Mouse (Mus musculus) right cerebral cortex, postnatal 4 days (tissue): ENCODE measurements at regions not wholly inside any gene's neighbourhood (a gene's known extent, or its start where the extent isn't known, plus 50 kb on each side); places are given as distances from the start of the nearest gene placed in this dataset.
A peak's percentile ranks its signal among the peaks of the same experiment; 100 is the strongest.
"Not testable (repeated sequence)": the region's sequence is repeated elsewhere in the genome, so short reads cannot be mapped to it uniquely, and the experiment has no call there.

ENCODE experiments used
- DNase-seq: peaks from one replicate; pipeline ENCODE4 v3.0.0-alpha.2; 2022

- DNase-seq = no peak
Measured at GRCm38 (mm10) chr6:31134736-31135077, 175.8 kb upstream of the Klf14 start.

DNA sequence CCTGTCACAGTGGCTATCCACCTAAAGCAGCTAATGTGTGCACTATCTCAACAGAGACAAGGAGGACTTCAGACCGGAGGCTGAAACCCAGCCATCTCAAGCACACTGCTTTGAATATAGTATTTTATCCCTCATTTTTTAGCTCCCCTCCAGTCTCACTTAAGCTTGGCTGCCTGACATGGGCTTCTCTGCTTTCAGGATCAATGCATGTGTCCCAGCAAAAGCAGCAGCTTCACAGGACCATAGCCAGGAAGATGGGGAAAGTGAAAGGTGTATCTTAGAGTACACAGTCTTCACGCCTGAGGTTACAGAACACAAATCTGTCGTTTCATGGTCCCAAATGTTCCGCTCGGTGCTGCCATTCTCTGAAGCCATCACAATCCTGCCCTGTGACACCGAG, 176.7 kb upstream of the Klf14 start:
- no peak for DNase-seq

DNA sequence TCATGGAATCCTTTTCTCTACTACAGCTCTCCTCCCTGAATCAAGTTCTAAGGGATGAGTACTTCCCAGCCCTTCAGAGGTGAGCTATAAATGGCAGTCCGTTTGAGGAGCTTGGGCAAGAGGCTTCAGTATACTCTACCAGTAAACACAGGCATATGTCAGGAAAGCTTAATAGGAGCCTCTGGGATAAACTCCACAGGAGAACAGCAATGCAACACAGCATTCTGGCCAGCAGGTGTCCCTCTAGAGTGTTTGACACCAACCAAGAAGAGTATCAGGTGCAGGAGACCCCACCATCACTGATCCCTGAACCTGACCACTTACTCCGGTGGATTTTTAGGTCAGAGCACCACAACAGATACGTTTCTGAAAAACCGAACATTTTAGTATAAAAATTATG, 178.0 kb upstream of the Klf14 start:
- DNase-seq = peak; percentile 51

- DNase-seq = no peak
Measured at GRCm38 (mm10) chr6:31137351-31137750, 178.5 kb upstream of the Klf14 start.

GRCm38 (mm10) chr6:31140000-31140399, 181.1 kb upstream of the Klf14 start:
- no peak for DNase-seq

GRCm38 (mm10) chr6:31140593-31140992, 181.7 kb upstream of the Klf14 start:
- no peak for DNase-seq

- no peak for DNase-seq
Measured at GRCm38 (mm10) chr6:31141486-31141885, 182.6 kb upstream of the Klf14 start.

DNA sequence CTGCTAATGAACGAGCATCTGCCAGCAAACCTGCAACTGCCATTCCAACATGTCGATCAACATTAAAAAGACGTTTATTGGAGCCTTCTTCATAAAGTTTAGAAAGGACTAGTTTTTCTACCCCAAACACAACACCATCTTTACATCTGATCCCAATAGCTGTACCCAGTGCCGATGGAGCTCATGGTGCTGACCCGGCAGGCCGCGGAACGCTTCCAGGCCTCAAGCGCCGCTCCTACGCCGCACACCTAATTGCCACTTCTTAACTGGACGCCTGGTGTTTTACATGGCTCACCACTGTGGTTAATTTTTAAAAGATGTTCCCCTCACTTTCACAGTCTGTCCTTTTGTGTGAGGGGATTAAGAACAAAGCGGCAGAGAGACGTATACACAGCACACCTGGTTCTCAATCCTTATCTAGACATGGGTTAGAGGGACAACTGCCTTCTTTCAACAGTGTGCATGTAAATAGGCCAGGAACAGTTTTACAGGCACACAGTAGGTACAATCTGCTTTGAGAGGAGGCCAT, 183.7 kb upstream of the Klf14 start:
- DNase-seq = not testable (repeated sequence)

DNA sequence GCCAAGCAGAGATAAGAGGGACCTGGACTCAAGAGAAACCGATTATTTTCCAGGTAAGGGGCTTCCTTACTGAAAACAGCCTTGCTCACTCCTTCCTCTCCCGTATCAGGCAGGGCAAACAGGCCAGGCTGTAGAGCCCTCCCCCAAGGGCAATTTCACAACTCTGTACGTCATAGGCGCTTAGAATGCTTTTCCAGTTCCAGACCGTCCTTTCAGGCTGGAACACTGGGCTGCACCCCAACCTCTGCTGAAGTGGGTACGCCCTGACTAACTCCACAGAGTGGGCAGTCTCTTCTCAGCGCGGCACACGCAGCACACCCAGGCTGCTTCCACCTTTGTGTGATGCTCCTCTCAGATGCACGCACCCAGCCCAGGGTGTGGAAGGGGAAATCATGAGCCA, 186.8 kb upstream of the Klf14 start:
- DNase-seq = no peak

GRCm38 (mm10) chr6:31146779-31147178, 187.9 kb upstream of the Klf14 start:
- DNase-seq = no peak

DNA sequence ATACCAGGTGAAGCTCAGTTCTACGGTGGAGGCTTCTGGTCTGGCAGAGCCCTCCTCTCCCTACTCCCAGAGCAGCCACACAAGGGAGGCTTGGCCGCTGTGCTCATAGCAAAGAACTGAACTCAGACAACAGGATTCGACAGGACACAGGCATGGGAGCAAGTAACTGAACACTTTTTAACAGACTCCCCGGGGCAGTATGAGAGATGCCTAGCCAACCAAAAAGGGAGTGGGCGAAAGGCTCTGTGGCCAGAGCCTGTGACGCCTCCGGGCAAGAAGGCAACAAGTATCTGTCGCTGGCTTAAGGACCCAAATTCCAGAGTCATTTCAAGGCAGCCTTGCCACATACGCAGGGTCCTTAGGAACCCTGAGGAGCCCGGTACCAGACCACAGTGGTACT, 188.8 kb upstream of the Klf14 start:
- DNase-seq = no peak

DNA sequence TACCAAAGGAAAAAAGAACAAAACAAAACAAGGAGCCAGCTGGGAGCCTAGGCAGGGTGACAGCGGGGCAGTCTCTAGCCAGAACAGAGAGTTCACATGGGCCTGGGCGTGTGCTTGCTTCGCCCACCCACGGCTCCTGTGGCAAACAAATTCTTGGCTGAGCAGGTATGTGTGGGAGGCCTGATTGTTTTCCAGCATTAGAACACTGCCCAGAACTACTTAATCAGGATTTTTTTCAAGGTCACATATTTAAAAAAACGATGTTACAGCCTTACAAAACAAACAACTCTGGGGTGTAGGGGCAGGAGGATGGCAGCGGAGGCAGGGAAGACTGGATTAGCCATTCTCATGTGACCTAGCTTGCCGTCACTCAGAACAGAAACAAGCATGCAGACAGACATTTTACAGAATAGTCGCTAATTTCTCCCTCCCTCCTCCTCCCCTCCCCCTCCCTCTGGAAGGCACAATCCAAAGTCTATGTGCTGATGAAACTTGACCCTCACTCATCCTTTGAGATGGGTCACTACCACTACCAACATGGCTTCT, 189.5 kb upstream of the Klf14 start:
- DNase-seq = no peak

GRCm38 (mm10) chr6:31149164-31149563, 190.3 kb upstream of the Klf14 start:
- DNase-seq = no peak

DNA sequence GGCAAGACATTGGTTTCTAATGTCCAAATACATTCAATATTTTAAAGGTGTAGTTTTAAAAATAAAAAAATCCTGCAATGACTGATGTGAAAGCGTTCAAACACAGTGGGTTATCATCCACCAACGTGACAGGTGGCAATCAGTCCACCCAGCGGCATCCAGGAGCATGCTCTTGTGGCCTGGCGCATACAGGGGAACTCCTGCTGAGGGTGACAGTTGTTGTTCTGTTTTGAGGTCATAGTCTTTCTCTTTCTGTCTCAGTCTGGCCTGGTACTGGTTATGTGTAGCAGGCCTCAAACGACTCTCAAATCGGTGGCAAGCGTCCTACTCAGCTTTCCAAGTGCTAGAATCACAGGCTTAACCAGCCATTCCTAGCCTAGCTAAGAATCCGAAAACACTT, 191.5 kb upstream of the Klf14 start:
- no peak for DNase-seq

- DNase-seq = peak; percentile 63
Measured at GRCm38 (mm10) chr6:31155857-31156256, 197.0 kb upstream of the Klf14 start.

- DNase-seq = no peak
Measured at GRCm38 (mm10) chr6:31156999-31157398, 198.1 kb upstream of the Klf14 start.

DNA sequence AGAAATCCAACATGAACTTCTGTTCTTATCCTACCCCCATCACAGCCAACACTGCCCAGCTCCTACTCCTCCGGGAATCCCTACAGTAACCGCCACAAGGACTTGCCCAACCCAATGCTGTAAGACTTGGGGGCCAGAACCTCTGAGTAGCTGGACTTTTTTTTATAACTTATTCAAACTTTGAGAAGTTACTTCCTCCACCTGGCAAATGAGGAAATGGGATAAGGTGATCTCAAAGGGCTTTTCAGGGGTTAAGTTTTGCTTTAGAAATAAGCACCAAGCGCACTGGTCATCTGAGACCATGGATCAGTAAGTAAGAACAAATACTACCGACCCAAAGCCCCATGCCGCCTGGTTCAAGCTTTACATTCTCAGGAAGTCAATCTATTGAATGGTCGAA, 198.6 kb upstream of the Klf14 start:
- no peak for DNase-seq

- no peak for DNase-seq
Measured at GRCm38 (mm10) chr6:31158648-31159047, 199.8 kb upstream of the Klf14 start.

DNA sequence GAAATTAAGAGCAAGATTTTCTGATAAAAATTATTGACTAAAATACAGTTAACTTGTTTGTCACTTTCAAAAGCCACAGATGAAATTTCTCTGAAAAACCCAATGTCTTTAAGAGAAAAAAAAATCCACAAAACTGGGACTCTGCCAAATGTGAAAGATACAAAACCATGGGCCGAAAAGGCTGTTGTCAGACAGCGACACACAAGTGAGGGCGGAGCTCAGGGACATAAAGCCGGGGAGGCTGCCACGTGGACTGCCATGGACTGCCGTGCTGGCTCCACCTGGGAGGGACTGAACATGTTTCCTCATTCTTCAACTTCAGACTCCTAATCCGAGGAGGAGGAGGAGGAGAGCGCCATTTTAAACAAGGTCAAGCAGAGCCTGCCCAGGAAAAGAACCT, 200.4 kb upstream of the Klf14 start:
- no peak for DNase-seq

DNA sequence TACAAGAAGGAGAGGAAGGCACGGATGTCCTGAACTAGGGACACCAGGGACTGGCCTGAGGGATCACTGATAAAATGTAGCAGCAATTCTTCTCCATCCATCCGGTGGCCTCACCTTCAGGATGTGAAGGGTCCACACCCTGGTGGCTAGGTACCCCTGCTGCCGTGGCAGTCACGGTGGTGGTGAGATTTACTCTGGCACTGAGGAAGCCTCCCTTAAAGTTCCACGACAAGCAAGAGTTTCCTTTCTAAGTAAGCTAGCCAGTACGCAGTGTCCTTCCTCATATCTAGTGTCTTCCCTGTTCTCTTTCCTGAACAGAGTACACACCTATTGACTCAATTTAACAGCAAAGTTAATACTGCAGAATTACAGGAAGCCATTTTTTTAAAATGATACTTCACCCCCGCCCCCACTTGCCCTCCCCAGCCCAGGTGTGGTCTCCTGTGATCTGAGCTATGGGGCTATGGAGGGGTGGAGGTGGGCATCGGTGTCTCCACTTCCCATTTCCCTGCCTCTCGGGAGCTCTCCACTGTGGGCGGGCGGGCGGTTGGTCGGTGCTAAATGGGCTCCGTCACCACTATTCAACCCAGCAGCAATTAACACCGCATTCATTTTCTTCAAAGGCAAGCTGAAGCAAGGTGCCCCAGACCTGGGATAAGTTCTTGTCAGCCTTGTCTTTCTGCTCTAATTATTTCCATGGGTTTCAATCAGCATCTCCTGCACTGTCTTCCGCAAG, 201.2 kb upstream of the Klf14 start:
- no peak for DNase-seq

- DNase-seq = no peak
Measured at GRCm38 (mm10) chr6:31161445-31162340, 202.8 kb upstream of the Klf14 start.

DNA sequence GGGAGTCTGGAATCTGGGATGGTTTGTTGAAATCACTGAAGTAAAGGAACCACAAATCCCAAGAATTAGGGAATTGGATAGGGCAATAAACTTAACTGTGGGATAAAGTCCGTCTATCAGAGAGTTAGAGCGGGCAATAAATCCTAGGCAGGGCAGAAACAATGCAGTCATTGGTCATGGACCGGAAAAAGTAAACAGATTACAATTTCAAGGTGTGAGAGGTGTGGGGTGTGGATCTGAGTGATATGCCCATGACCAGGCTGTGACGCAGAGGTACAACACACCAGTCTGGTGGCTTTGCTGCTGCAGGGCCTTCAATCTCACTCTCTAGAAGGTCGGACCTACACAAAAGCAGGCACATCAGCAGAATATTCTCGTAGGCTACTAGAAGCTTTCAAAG, 206.1 kb upstream of the Klf14 start:
- DNase-seq = no peak

- no peak for DNase-seq
Measured at GRCm38 (mm10) chr6:31166347-31166746, 207.5 kb upstream of the Klf14 start.

- no peak for DNase-seq
Measured at GRCm38 (mm10) chr6:31167732-31168131, 208.9 kb upstream of the Klf14 start.
